Mouse (Mus musculus) liver, postnatal 0 days (tissue): ENCODE measurements around the gene Npr1.

Experiments used
- CTCF ChIP-seq: sonication (generic); IDR thresholded peaks from 2 replicates; pipeline ENCODE4 v1.5.1; 2016; ENCODE audit warnings: antibody characterized with exemption, low read depth
- EP300 ChIP-seq: IDR thresholded peaks from 2 replicates; pipeline ENCODE4 v1.6.1; 2016; ENCODE audit warnings: antibody characterized with exemption, low read depth, mild to moderate bottlenecking

GRCm38 (mm10) chr3:90465081-90465685 lies 483 bp downstream of the Npr1 start:
- TF ChIP-seq EP300 (no peak), CTCF (no peak)
